In the genomic region with DNA sequence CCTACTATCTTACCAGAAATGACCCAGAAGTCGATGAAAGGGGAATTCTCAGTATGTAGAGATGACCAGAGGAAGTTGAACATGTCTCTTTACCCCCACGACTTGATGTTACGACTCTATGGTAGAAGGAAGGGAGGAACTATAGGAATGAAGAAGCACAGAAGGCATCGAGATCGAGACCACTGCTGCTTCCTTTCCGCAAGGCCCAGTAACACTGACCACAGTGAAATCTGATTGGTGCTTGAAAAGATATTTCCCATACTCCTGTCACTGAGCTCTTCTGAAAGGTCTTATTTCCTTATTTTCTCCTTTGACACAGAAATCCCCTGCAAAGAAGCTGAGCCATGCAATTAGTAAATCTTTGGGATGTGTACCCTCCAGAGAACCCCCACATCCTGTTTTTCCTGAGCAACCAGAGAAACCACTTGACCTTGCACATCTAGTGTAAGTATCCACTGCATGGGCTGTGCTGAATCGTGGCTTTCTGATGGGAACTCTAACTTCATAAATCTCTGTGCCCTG, we compare ENCODE assay signal across 29 mouse cellular contexts.
DNase-seq lines count a peak whose midpoint lies in the region; ATAC-seq lines count a peak whose summit lies in the region.
"Had no signal": no experiment of that assay in that cellular context is flagged by ENCODE, and none has a peak within 500 bp of the region (broad histone marks: within the 10 kb centered on the region; RNA-seq: fewer than 3 reads in every experiment).

No protein-coding gene starts in this region.

- DNase-seq in embryonic facial prominence, embryonic 14.5 days (ENCODE audit: low spot score): peak; percentile 26
- no peak for DNase-seq in embryonic facial prominence, embryonic 10.5 days (ENCODE audit: low spot score)
- DNase-seq in liver, embryonic 11.5 days (ENCODE audit: low spot score): no peak
- no peak for DNase-seq in liver
- DNase-seq in gastrocnemius, adult 18-20 months (ENCODE audit: low spot score): no peak
- DNase-seq in left cerebral cortex, adult 9 months (ENCODE audit: low spot score in 2 of 2): no peak
- DNase-seq: adrenal gland, adult 2 months; adrenal gland, postnatal 36 days; cerebellum, adult 2 months; cerebellum, postnatal 14 days; heart, postnatal 4 days; kidney, adult 9 months; kidney, postnatal 14 days; lung, adult 2 months; lung, postnatal 14 days; retina, postnatal 1 day; right cerebral cortex, postnatal 14 days had no signal

- ATAC-seq in embryonic facial prominence, embryonic 14.5 days (ENCODE audit: low read depth): no peak
- ATAC-seq in liver, embryonic 11.5 days (replicated peaks; ENCODE audit: low FRiP score): no peak
- peak; percentile 92 for ATAC-seq in granulocyte monocyte progenitor cell, adult 5-6 weeks (replicated peaks; ENCODE audit: poor library complexity, severe bottlenecking)
- ATAC-seq: activated CD4-positive, CD25-positive, alpha-beta regulatory T cell, adult 4 months; forebrain, embryonic 14.5 days; intestine, embryonic 16.5 days; midbrain, embryonic 13.5 days had no signal

- no peaks in the 10 kb centered on the region for H3K27me3 ChIP-seq in embryonic facial prominence, embryonic 14.5 days (replicated peaks; ENCODE audit: control insufficient read depth, insufficient read depth, low read length)
- no peaks in the 10 kb centered on the region for H3K27me3 ChIP-seq in embryonic facial prominence, embryonic 10.5 days (replicated peaks; ENCODE audit: low read depth, poor library complexity, severe bottlenecking)
- H3K27me3 ChIP-seq in liver, embryonic 11.5 days (replicated peaks; ENCODE audit: control insufficient read depth, insufficient read depth, low read length): no peaks in the 10 kb centered on the region
- H3K27me3 ChIP-seq: CH12.LX; heart, embryonic 15.5 days; hindbrain, embryonic 13.5 days; limb, embryonic 13.5 days; midbrain, embryonic 13.5 days; neural tube, embryonic 13.5 days had no signal

- no peaks in the 10 kb centered on the region for H3K79me2 ChIP-seq in macrophage (ENCODE audit: inconsistent target)

- H3K27ac ChIP-seq in embryonic facial prominence, embryonic 14.5 days (replicated peaks; ENCODE audit: low read depth, low read length): no peak overlapping the region
- no peak overlapping the region for H3K27ac ChIP-seq in embryonic facial prominence, embryonic 10.5 days (replicated peaks)
- H3K27ac ChIP-seq in liver, embryonic 11.5 days (ENCODE audit: low read depth, low read length): peak overlapping the region; percentile 13; the same call in 1 of the 2 replicates
- peak overlapping the region; percentile 24 for H3K27ac ChIP-seq in macrophage
- H3K27ac ChIP-seq: heart, embryonic 10.5 days; heart, embryonic 15.5 days; hindbrain, embryonic 13.5 days; limb, embryonic 13.5 days; midbrain, embryonic 13.5 days; neural tube, embryonic 13.5 days had no signal

- H3K9ac ChIP-seq in embryonic facial prominence, embryonic 14.5 days (ENCODE audit: low read depth, low read length): no peak overlapping the region
- no peak overlapping the region for H3K9ac ChIP-seq in liver, embryonic 11.5 days (ENCODE audit: low read depth, low read length)
- H3K9ac ChIP-seq: heart, embryonic 15.5 days; hindbrain, embryonic 13.5 days; limb, embryonic 13.5 days; midbrain, embryonic 13.5 days; neural tube, embryonic 13.5 days had no signal

- no peak overlapping the region for H3K4me3 ChIP-seq in embryonic facial prominence, embryonic 14.5 days (ENCODE audit: low read depth, low read length)
- no peak overlapping the region for H3K4me3 ChIP-seq in embryonic facial prominence, embryonic 10.5 days
- H3K4me3 ChIP-seq in liver, embryonic 11.5 days (ENCODE audit: low read depth, low read length): no peak overlapping the region
- H3K4me3 ChIP-seq in macrophage (ENCODE audit: inconsistent target): no peak overlapping the region
- H3K4me3 ChIP-seq: heart, embryonic 10.5 days; heart, embryonic 15.5 days; hindbrain, embryonic 13.5 days; limb, embryonic 13.5 days; midbrain, embryonic 13.5 days; neural tube, embryonic 13.5 days had no signal

- H3K4me2 ChIP-seq in embryonic facial prominence, embryonic 14.5 days (ENCODE audit: low read depth, low read length): no peak overlapping the region
- H3K4me2 ChIP-seq in liver, embryonic 11.5 days: no peak overlapping the region
- H3K4me2 ChIP-seq: heart, embryonic 15.5 days; hindbrain, embryonic 13.5 days; limb, embryonic 13.5 days; midbrain, embryonic 13.5 days; neural tube, embryonic 13.5 days had no signal

- no peaks in the 10 kb centered on the region for H3K36me3 ChIP-seq in embryonic facial prominence, embryonic 14.5 days (ENCODE audit: control insufficient read depth, insufficient read depth, low read length)
- no peaks in the 10 kb centered on the region for H3K36me3 ChIP-seq in embryonic facial prominence, embryonic 10.5 days (replicated peaks)
- H3K36me3 ChIP-seq in liver, embryonic 11.5 days (ENCODE audit: control insufficient read depth, insufficient read depth, low read length): no peaks in the 10 kb centered on the region
- no peaks in the 10 kb centered on the region for H3K36me3 ChIP-seq in macrophage (ENCODE audit: inconsistent target)
- H3K36me3 ChIP-seq: heart, embryonic 10.5 days; heart, embryonic 15.5 days; limb, embryonic 13.5 days; midbrain, embryonic 13.5 days; neural tube, embryonic 13.5 days had no signal

- no peaks in the 10 kb centered on the region for H3K9me3 ChIP-seq in embryonic facial prominence, embryonic 14.5 days (ENCODE audit: control insufficient read depth, low read length)
- H3K9me3 ChIP-seq in embryonic facial prominence, embryonic 10.5 days: no peaks in the 10 kb centered on the region
- H3K9me3 ChIP-seq in liver, embryonic 11.5 days (ENCODE audit: control insufficient read depth, low read length): no peaks in the 10 kb centered on the region
- H3K9me3 ChIP-seq: heart, embryonic 10.5 days; heart, embryonic 15.5 days; hindbrain, embryonic 13.5 days; limb, embryonic 13.5 days; midbrain, embryonic 13.5 days; neural tube, embryonic 13.5 days had no signal

- H3K4me1 ChIP-seq in embryonic facial prominence, embryonic 14.5 days (ENCODE audit: control insufficient read depth, insufficient read depth, low read length): peaks cover 5% of the 10 kb centered on the region; the same call in 1 of the 2 replicates
- 0 out of 2 replicates have a peak, but pooled peaks cover 3% of the 10 kb centered on the region for H3K4me1 ChIP-seq in embryonic facial prominence, embryonic 10.5 days
- no peaks in the 10 kb centered on the region for H3K4me1 ChIP-seq in liver, embryonic 11.5 days (replicated peaks; ENCODE audit: control insufficient read depth, insufficient read depth, low read length)
- H3K4me1 ChIP-seq: heart, embryonic 10.5 days; heart, embryonic 15.5 days; midbrain, embryonic 13.5 days; neural tube, embryonic 13.5 days had no signal

- 81% methylated on average over 7 of the region's 7 CpGs for WGBS in embryonic facial prominence, embryonic 14.5 days
- 87% methylated on average over 7 of the region's 7 CpGs for WGBS in embryonic facial prominence, embryonic 10.5 days
- WGBS in liver, embryonic 11.5 days: 57% methylated on average over 7 of the region's 7 CpGs
- 33% methylated on average over 7 of the region's 7 CpGs for WGBS in macrophage (ENCODE audit: missing documents)

Comparison
In these comparisons a context has a peak if more than half of its experiments do, and no peak if none do; other contexts are left out.
1. H3K27ac ChIP-seq: peak in liver, embryonic 11.5 days (single experiment) and macrophage (single experiment); none in embryonic facial prominence, embryonic 14.5 days (single experiment) and embryonic facial prominence, embryonic 10.5 days (single experiment).